In genomic region chr7:122044106-122044505, GRCm38 (mm10) we compare ENCODE assay signal across 21 mouse cellular contexts. TPM values are rescaled to one million over a fixed set of nuclear protein-coding genes. Genes with fewer than 3 reads are reported as not detected.
DNase-seq lines count a peak whose midpoint lies in the region; ATAC-seq and TF ChIP-seq lines count a peak whose summit lies in the region.
"Had no signal": no experiment of that assay in that cellular context is flagged by ENCODE, and none has a peak within 500 bp of the region (broad histone marks: within the 10 kb centered on the region; RNA-seq: fewer than 3 reads in every experiment).

No protein-coding gene starts in this region.

- peaks cover 65% of the 10 kb centered on the region for H3K36me3 ChIP-seq in heart, embryonic 13.5 days
- peaks cover 30% of the 10 kb centered on the region for H3K36me3 ChIP-seq in heart, postnatal 0 days (replicated peaks; ENCODE audit: control insufficient read depth, insufficient read depth, low read length)

- no peaks in the 10 kb centered on the region for H3K27me3 ChIP-seq in heart, embryonic 13.5 days (replicated peaks)
- no peaks in the 10 kb centered on the region for H3K27me3 ChIP-seq in heart, postnatal 0 days (ENCODE audit: control insufficient read depth, insufficient read depth, low read length)
- H3K27me3 ChIP-seq: embryonic facial prominence, embryonic 13.5 days; forebrain, embryonic 15.5 days; limb, embryonic 15.5 days; megakaryocyte, embryonic 14.5 days had no signal

- H3K4me2 ChIP-seq in heart, embryonic 13.5 days: peak overlapping the region; percentile 63
- H3K4me2 ChIP-seq in heart, postnatal 0 days (ENCODE audit: low read depth, low read length): peak overlapping the region; percentile 20; the same call in 1 of the 2 replicates
- H3K4me2 ChIP-seq: embryonic facial prominence, embryonic 13.5 days; forebrain, embryonic 15.5 days; limb, embryonic 15.5 days had no signal

- TF ChIP-seq CTCF in heart, postnatal 0 days (IDR thresholded peaks at IDR 0.05; ENCODE audit: low read depth): no peak

- intact Hi-C loops in heart, postnatal 10 days (cut with DNase I): no loop called here

- no peak for DNase-seq in heart, postnatal 10 days
- no peak for DNase-seq in heart, postnatal 0 days (ENCODE audit: low spot score)
- DNase-seq in lung, adult 18-20 months: peak; percentile 59 to 64
- DNase-seq in lung, postnatal 25 days (ENCODE audit: low spot score): peak; percentile 58
- no peak for DNase-seq in cerebellum, postnatal 25 days
- DNase-seq in embryo, embryonic 9.5 days (ENCODE audit: extremely low spot score): no peak
- DNase-seq: adrenal gland, adult 8-10 months; cerebellum, adult 9-11 months; gastrocnemius, postnatal 25 days; kidney, adult 9 months; layer of hippocampus, postnatal 36 days; midbrain, embryonic 14.5 days; thymus, postnatal 14 days had no signal

- peak overlapping the region; percentile 29 for H3K9ac ChIP-seq in heart, embryonic 13.5 days
- H3K9ac ChIP-seq in heart, postnatal 0 days (replicated peaks; ENCODE audit: low read depth, low read length): 0 out of 2 replicates have a peak overlapping the region, but pooled peaks have one; percentile 3
- H3K9ac ChIP-seq: embryonic facial prominence, embryonic 13.5 days; forebrain, embryonic 15.5 days; limb, embryonic 15.5 days had no signal

- TF ChIP-seq EP300 in heart, postnatal 0 days (IDR thresholded peaks at IDR 0.05; ENCODE audit: low read depth): no peak

- peaks cover 69% of the 10 kb centered on the region for H3K4me1 ChIP-seq in heart, embryonic 13.5 days
- peaks cover 34% of the 10 kb centered on the region for H3K4me1 ChIP-seq in heart, postnatal 0 days (ENCODE audit: control insufficient read depth, insufficient read depth)
- H3K4me1 ChIP-seq: embryonic facial prominence, embryonic 13.5 days; forebrain, embryonic 15.5 days; hindbrain, embryonic 10.5 days; limb, embryonic 15.5 days had no signal

- peak overlapping the region; percentile 98 for H3K27ac ChIP-seq in heart, embryonic 13.5 days (replicated peaks)
- H3K27ac ChIP-seq in heart, postnatal 0 days (ENCODE audit: low read depth): peak overlapping the region; percentile 97
- H3K27ac ChIP-seq: embryonic facial prominence, embryonic 13.5 days; forebrain, embryonic 15.5 days; hindbrain, embryonic 10.5 days; hindbrain, postnatal 0 days; limb, embryonic 15.5 days had no signal

- H3K9me3 ChIP-seq in heart, embryonic 13.5 days: no peaks in the 10 kb centered on the region
- H3K9me3 ChIP-seq in heart, postnatal 0 days (replicated peaks; ENCODE audit: control insufficient read depth, low read length): no peaks in the 10 kb centered on the region
- H3K9me3 ChIP-seq: embryonic facial prominence, embryonic 13.5 days; forebrain, embryonic 15.5 days; hindbrain, embryonic 10.5 days; limb, embryonic 15.5 days; megakaryocyte, embryonic 14.5 days had no signal

- H3K4me3 ChIP-seq in heart, embryonic 13.5 days: 0 out of 2 replicates have a peak overlapping the region, but pooled peaks have one; percentile 13
- H3K4me3 ChIP-seq in heart, postnatal 0 days (ENCODE audit: low read depth, low read length): no peak overlapping the region
- H3K4me3 ChIP-seq: embryonic facial prominence, embryonic 13.5 days; forebrain, embryonic 15.5 days; hindbrain, embryonic 10.5 days; limb, embryonic 15.5 days; megakaryocyte, embryonic 14.5 days; myocyte had no signal

- WGBS in heart, embryonic 13.5 days: 73% methylated on average over 8 of the region's 8 CpGs
- WGBS in heart, postnatal 0 days: 62% methylated on average over 8 of the region's 8 CpGs

- ATAC-seq in heart, embryonic 13.5 days (ENCODE audit: extremely low read depth, insufficient number of reproducible peaks, low FRiP score, low TSS enrichment): no peak
- no peak for ATAC-seq in heart, postnatal 0 days (ENCODE audit: insufficient read depth, low read depth)
- ATAC-seq: forebrain, embryonic 15.5 days; hindbrain, postnatal 0 days had no signal

RNA-seq across cellular contexts. Expression of gene Ubfd1, which starts 22.9 kb away (rescaled TPM):
- polyA plus RNA-seq in heart, embryonic 13.5 days (2015; fragmentation: Nextera tagmentation; extraction: Ambion mirVana): 46.3 and 46.9 TPM in 2 replicates
- total RNA-seq in heart, postnatal 10 days (2021): 10 to 100 TPM; 41.5 to 50.2 TPM
- total RNA-seq in heart, postnatal 0 days (2014; rRNA removed; ENCODE audit: low replicate concordance): 54.7 and 65.5 TPM in 2 replicates
- polyA plus RNA-seq in heart, postnatal 0 days (2015; fragmentation: Nextera tagmentation; extraction: Ambion mirVana): 22.6 and 25.5 TPM in 2 replicates

RNA-seq across cellular contexts. Expression of gene Ears2, which starts 23.0 kb away (rescaled TPM):
- 27.4 and 27.9 TPM in 2 replicates for polyA plus RNA-seq in heart, embryonic 13.5 days (2015; fragmentation: Nextera tagmentation; extraction: Ambion mirVana)
- 10 to 100 TPM; 15.9 to 16.3 TPM for total RNA-seq in heart, postnatal 10 days (2021)
- total RNA-seq in heart, postnatal 0 days (2014; rRNA removed; ENCODE audit: low replicate concordance): 54.3 and 60.1 TPM in 2 replicates
- polyA plus RNA-seq in heart, postnatal 0 days (2015; fragmentation: Nextera tagmentation; extraction: Ambion mirVana): 27.8 and 29.2 TPM in 2 replicates

RNA-seq across cellular contexts. Expression of gene Gga2, which starts 23.1 kb away (rescaled TPM):
- polyA plus RNA-seq in heart, embryonic 13.5 days (2015; fragmentation: Nextera tagmentation; extraction: Ambion mirVana): 77.2 TPM in 2 replicates
- 10 to 100 TPM; 42.1 TPM for total RNA-seq in heart, postnatal 10 days (2021)
- total RNA-seq in heart, postnatal 0 days (2014; rRNA removed; ENCODE audit: low replicate concordance): 51.3 and 79.7 TPM in 2 replicates
- 37.5 and 38.1 TPM in 2 replicates for polyA plus RNA-seq in heart, postnatal 0 days (2015; fragmentation: Nextera tagmentation; extraction: Ambion mirVana)

RNA-seq across cellular contexts. Expression of gene Ndufab1, which starts 57.6 kb away (rescaled TPM):
- 1,343 and 1,477 TPM in 2 replicates for polyA plus RNA-seq in heart, embryonic 13.5 days (2015; fragmentation: Nextera tagmentation; extraction: Ambion mirVana)
- 1,000 to 10,000 TPM; 1,393 to 1,403 TPM for total RNA-seq in heart, postnatal 10 days (2021)
- total RNA-seq in heart, postnatal 0 days (2014; rRNA removed; ENCODE audit: low replicate concordance): 181 and 183 TPM in 2 replicates
- polyA plus RNA-seq in heart, postnatal 0 days (2015; fragmentation: Nextera tagmentation; extraction: Ambion mirVana): 2,966 and 3,134 TPM in 2 replicates

Comparison
In these comparisons a context has a peak if more than half of its experiments do, and no peak if none do; other contexts are left out.
1. DNase-seq: peak in lung, adult 18-20 months (2 of 2) and lung, postnatal 25 days (single experiment); none in heart, postnatal 10 days (0 of 2), heart, postnatal 0 days (single experiment), cerebellum, postnatal 25 days (0 of 2) and embryo, embryonic 9.5 days (single experiment).